Mouse (Mus musculus): ENCODE data around the gene Bdkrb1. TPM values are rescaled to one million over a fixed set of nuclear protein-coding genes. Genes with fewer than 3 reads are reported as not detected.

Bdkrb1 gene
- polyA plus RNA-seq, 1 experiment from 2014 or later: not detected

GRCm38 (mm10) chr12:105605212-105605611 is 2.3 kb downstream of the Bdkrb1 start:
- no peak overlapping the region for H3K4me3 ChIP-seq (ENCODE audit: low read depth, low read length)
- WGBS (ENCODE audit: insufficient replicate concordance): 37% methylated on average over 8 of the region's 8 CpGs
- no peaks in the 10 kb centered on the region for H3K27me3 ChIP-seq (ENCODE audit: control insufficient read depth, insufficient read depth, low read length)
- no peak overlapping the region for H3K27ac ChIP-seq (ENCODE audit: low read depth, low read length)
- no peak for ATAC-seq (replicated peaks; ENCODE audit: insufficient number of reproducible peaks, low FRiP score, low TSS enrichment)
- H3K4me1 ChIP-seq (ENCODE audit: control insufficient read depth, insufficient read depth, low read length): no peaks in the 10 kb centered on the region
- H3K9me3 ChIP-seq (replicated peaks; ENCODE audit: control insufficient read depth, low read length): no peaks in the 10 kb centered on the region
- H3K9ac ChIP-seq (ENCODE audit: low read depth, low read length): no peak overlapping the region
- no peaks in the 10 kb centered on the region for H3K36me3 ChIP-seq (ENCODE audit: control insufficient read depth, insufficient read depth, low read length)
- no peak overlapping the region for H3K4me2 ChIP-seq

- H3K27ac ChIP-seq (ENCODE audit: low read depth, low read length): no peak overlapping the region
- H3K9ac ChIP-seq (ENCODE audit: low read depth, low read length): no peak overlapping the region
- 67% methylated on average over 4 of the region's 4 CpGs for WGBS (ENCODE audit: insufficient replicate concordance)
- no peaks in the 10 kb centered on the region for H3K36me3 ChIP-seq (ENCODE audit: control insufficient read depth, insufficient read depth, low read length)
- no peaks in the 10 kb centered on the region for H3K9me3 ChIP-seq (replicated peaks; ENCODE audit: control insufficient read depth, low read length)
- ATAC-seq (replicated peaks; ENCODE audit: insufficient number of reproducible peaks, low FRiP score, low TSS enrichment): no peak
- no peak overlapping the region for H3K4me3 ChIP-seq (ENCODE audit: low read depth, low read length)
- no peaks in the 10 kb centered on the region for H3K27me3 ChIP-seq (ENCODE audit: control insufficient read depth, insufficient read depth, low read length)
- no peak overlapping the region for H3K4me2 ChIP-seq
- no peaks in the 10 kb centered on the region for H3K4me1 ChIP-seq (ENCODE audit: control insufficient read depth, insufficient read depth, low read length)
Observed at GRCm38 (mm10) chr12:105606881-105607280, 4.0 kb downstream of the Bdkrb1 start.

- no peak overlapping the region for H3K9ac ChIP-seq (ENCODE audit: low read depth, low read length)
- no peaks in the 10 kb centered on the region for H3K9me3 ChIP-seq (replicated peaks; ENCODE audit: control insufficient read depth, low read length)
- H3K4me1 ChIP-seq (ENCODE audit: control insufficient read depth, insufficient read depth, low read length): peaks cover 3% of the 10 kb centered on the region; the same call in 1 of the 2 replicates
- H3K4me3 ChIP-seq (ENCODE audit: low read depth, low read length): no peak overlapping the region
- H3K27me3 ChIP-seq (ENCODE audit: control insufficient read depth, insufficient read depth, low read length): no peaks in the 10 kb centered on the region
- H3K27ac ChIP-seq (ENCODE audit: low read depth, low read length): no peak overlapping the region
- no peaks in the 10 kb centered on the region for H3K36me3 ChIP-seq (ENCODE audit: control insufficient read depth, insufficient read depth, low read length)
- no peak for ATAC-seq (replicated peaks; ENCODE audit: insufficient number of reproducible peaks, low FRiP score, low TSS enrichment)
- 87% methylated on average over 2 of the region's 2 CpGs for WGBS (ENCODE audit: insufficient replicate concordance)
- no peak overlapping the region for H3K4me2 ChIP-seq
Observed at GRCm38 (mm10) chr12:105611045-105611444, 8.2 kb downstream of the Bdkrb1 start.

GRCm38 (mm10) chr12:105611748-105612147 is 8.9 kb downstream of the Bdkrb1 start:
- ATAC-seq (replicated peaks; ENCODE audit: insufficient number of reproducible peaks, low FRiP score, low TSS enrichment): no peak
- Histone ChIP-seq H3K27ac (ENCODE audit: low read depth, low read length) (no peak overlapping the region), H3K9me3 (replicated peaks; ENCODE audit: control insufficient read depth, low read length) (no peaks in the 10 kb centered on the region), H3K36me3 (ENCODE audit: control insufficient read depth, insufficient read depth, low read length) (peaks cover 4% of the 10 kb centered on the region; the same call in 1 of the 2 replicates), H3K9ac (ENCODE audit: low read depth, low read length) (no peak overlapping the region), H3K27me3 (ENCODE audit: control insufficient read depth, insufficient read depth, low read length) (no peaks in the 10 kb centered on the region), H3K4me1 (ENCODE audit: control insufficient read depth, insufficient read depth, low read length) (peaks cover 3% of the 10 kb centered on the region; the same call in 1 of the 2 replicates), H3K4me3 (ENCODE audit: low read depth, low read length) (no peak overlapping the region), H3K4me2 (no peak overlapping the region)
- 15% methylated on average over 7 of the region's 7 CpGs for WGBS (ENCODE audit: insufficient replicate concordance)

- H3K9ac ChIP-seq (ENCODE audit: low read depth, low read length): no peak overlapping the region
- peaks cover 10% of the 10 kb centered on the region; the same call in 1 of the 2 replicates for H3K36me3 ChIP-seq (ENCODE audit: control insufficient read depth, insufficient read depth, low read length)
- H3K9me3 ChIP-seq (replicated peaks; ENCODE audit: control insufficient read depth, low read length): no peaks in the 10 kb centered on the region
- no peaks in the 10 kb centered on the region for H3K27me3 ChIP-seq (ENCODE audit: control insufficient read depth, insufficient read depth, low read length)
- WGBS (ENCODE audit: insufficient replicate concordance): 90% methylated on average over 10 of the region's 10 CpGs
- peaks cover 3% of the 10 kb centered on the region; the same call in 1 of the 2 replicates for H3K4me1 ChIP-seq (ENCODE audit: control insufficient read depth, insufficient read depth, low read length)
- ATAC-seq (replicated peaks; ENCODE audit: insufficient number of reproducible peaks, low FRiP score, low TSS enrichment): no peak
- H3K27ac ChIP-seq (ENCODE audit: low read depth, low read length): no peak overlapping the region
- no peak overlapping the region for H3K4me2 ChIP-seq
- H3K4me3 ChIP-seq (ENCODE audit: low read depth, low read length): no peak overlapping the region
Observed at GRCm38 (mm10) chr12:105613559-105613958, 10.7 kb downstream of the Bdkrb1 start.

GRCm38 (mm10) chr12:105622048-105622447 is 19.2 kb downstream of the Bdkrb1 start:
- H3K9me3 ChIP-seq (replicated peaks; ENCODE audit: control insufficient read depth, low read length): no peaks in the 10 kb centered on the region
- H3K36me3 ChIP-seq (ENCODE audit: control insufficient read depth, insufficient read depth, low read length): peaks cover 33% of the 10 kb centered on the region
- no peak overlapping the region for H3K9ac ChIP-seq (ENCODE audit: low read depth, low read length)
- H3K27ac ChIP-seq (ENCODE audit: low read depth, low read length): no peak overlapping the region
- no peaks in the 10 kb centered on the region for H3K27me3 ChIP-seq (ENCODE audit: control insufficient read depth, insufficient read depth, low read length)
- H3K4me2 ChIP-seq: no peak overlapping the region
- ATAC-seq (replicated peaks; ENCODE audit: insufficient number of reproducible peaks, low FRiP score, low TSS enrichment): no peak
- H3K4me1 ChIP-seq (ENCODE audit: control insufficient read depth, insufficient read depth, low read length): no peaks in the 10 kb centered on the region
- H3K4me3 ChIP-seq (ENCODE audit: low read depth, low read length): no peak overlapping the region
- WGBS (ENCODE audit: insufficient replicate concordance): 94% methylated on average over 7 of the region's 7 CpGs

- H3K9me3 ChIP-seq (replicated peaks; ENCODE audit: control insufficient read depth, low read length): no peaks in the 10 kb centered on the region
- no peak for ATAC-seq (replicated peaks; ENCODE audit: insufficient number of reproducible peaks, low FRiP score, low TSS enrichment)
- H3K4me2 ChIP-seq: no peak overlapping the region
- no peaks in the 10 kb centered on the region for H3K4me1 ChIP-seq (ENCODE audit: control insufficient read depth, insufficient read depth, low read length)
- no peak overlapping the region for H3K4me3 ChIP-seq (ENCODE audit: low read depth, low read length)
- 89% methylated on average over 12 of the region's 12 CpGs for WGBS (ENCODE audit: insufficient replicate concordance)
- H3K36me3 ChIP-seq (ENCODE audit: control insufficient read depth, insufficient read depth, low read length): peaks cover 31% of the 10 kb centered on the region
- no peak overlapping the region for H3K27ac ChIP-seq (ENCODE audit: low read depth, low read length)
- H3K9ac ChIP-seq (ENCODE audit: low read depth, low read length): no peak overlapping the region
- H3K27me3 ChIP-seq (ENCODE audit: control insufficient read depth, insufficient read depth, low read length): no peaks in the 10 kb centered on the region
Observed at GRCm38 (mm10) chr12:105622981-105623539, 20.2 kb downstream of the Bdkrb1 start.

GRCm38 (mm10) chr12:105625798-105626197 is 22.9 kb downstream of the Bdkrb1 start:
- Histone ChIP-seq H3K27me3 (ENCODE audit: control insufficient read depth, insufficient read depth, low read length) (no peaks in the 10 kb centered on the region), H3K36me3 (ENCODE audit: control insufficient read depth, insufficient read depth, low read length) (peaks cover 27% of the 10 kb centered on the region), H3K4me1 (ENCODE audit: control insufficient read depth, insufficient read depth, low read length) (no peaks in the 10 kb centered on the region), H3K4me3 (ENCODE audit: low read depth, low read length) (no peak overlapping the region), H3K27ac (ENCODE audit: low read depth, low read length) (no peak overlapping the region), H3K9ac (ENCODE audit: low read depth, low read length) (no peak overlapping the region), H3K4me2 (no peak overlapping the region), H3K9me3 (replicated peaks; ENCODE audit: control insufficient read depth, low read length) (no peaks in the 10 kb centered on the region)
- ATAC-seq (replicated peaks; ENCODE audit: insufficient number of reproducible peaks, low FRiP score, low TSS enrichment): no peak
- 63% methylated on average over 7 of the region's 7 CpGs for WGBS (ENCODE audit: insufficient replicate concordance)

GRCm38 (mm10) chr12:105634374-105635067 is 31.6 kb downstream of the Bdkrb1 start:
- Histone ChIP-seq H3K4me2 (no peak overlapping the region), H3K4me3 (ENCODE audit: low read depth, low read length) (no peak overlapping the region), H3K27ac (ENCODE audit: low read depth, low read length) (no peak overlapping the region), H3K4me1 (ENCODE audit: control insufficient read depth, insufficient read depth, low read length) (no peaks in the 10 kb centered on the region), H3K9me3 (replicated peaks; ENCODE audit: control insufficient read depth, low read length) (no peaks in the 10 kb centered on the region), H3K36me3 (ENCODE audit: control insufficient read depth, insufficient read depth, low read length) (peaks cover 44% of the 10 kb centered on the region), H3K27me3 (ENCODE audit: control insufficient read depth, insufficient read depth, low read length) (no peaks in the 10 kb centered on the region), H3K9ac (ENCODE audit: low read depth, low read length) (no peak overlapping the region)
- 96% methylated on average over 13 of the region's 13 CpGs for WGBS (ENCODE audit: insufficient replicate concordance)
- no peak for ATAC-seq (replicated peaks; ENCODE audit: insufficient number of reproducible peaks, low FRiP score, low TSS enrichment)

Measured in heart, embryonic 11.5 days (tissue).